Mouse (Mus musculus): Measurements from ENCODE around the gene Tmem204. TPM values are rescaled to one million over a fixed set of nuclear protein-coding genes. Genes with fewer than 3 reads are reported as not detected.
A peak's percentile ranks its signal among the peaks of the same experiment; 100 is the strongest.

Gene Tmem204
- polyA plus RNA-seq, 1 experiment from 2014 or later: 10.8 TPM

DNA sequence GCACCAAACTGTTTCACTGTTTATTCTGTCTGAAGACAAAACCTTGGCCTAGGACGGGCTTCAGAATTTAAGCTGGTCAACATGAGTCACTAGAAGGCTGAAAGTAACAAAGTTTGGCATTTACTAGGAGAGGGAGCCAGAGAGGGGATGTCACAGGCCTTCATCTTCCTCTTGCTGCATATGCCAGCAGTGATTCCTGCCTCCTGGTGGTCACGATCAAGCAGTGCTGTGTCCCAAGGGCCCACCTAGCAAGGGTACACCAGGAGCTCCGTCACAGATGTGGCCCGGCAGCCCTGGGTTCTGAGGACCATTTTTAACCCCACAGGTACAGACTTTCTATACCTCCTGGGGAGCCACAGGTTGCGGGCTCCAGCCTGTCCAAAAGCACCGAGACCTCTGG is 26.4 kb downstream of the Tmem204 start:
- peaks cover 79% of the 10 kb centered on the region for H3K36me3 ChIP-seq
- no peak overlapping the region for H3K4me3 ChIP-seq
- H3K9ac ChIP-seq: no peak overlapping the region
- H3K27me3 ChIP-seq: no peaks in the 10 kb centered on the region
- 93% methylated on average over 6 of the region's 6 CpGs for WGBS
- H3K4me1 ChIP-seq (replicated peaks): no peaks in the 10 kb centered on the region
- no peak for ATAC-seq (ENCODE audit: low FRiP score)
- no peaks in the 10 kb centered on the region for H3K9me3 ChIP-seq
- no peak overlapping the region for H3K4me2 ChIP-seq
- H3K27ac ChIP-seq: no peak overlapping the region

DNA sequence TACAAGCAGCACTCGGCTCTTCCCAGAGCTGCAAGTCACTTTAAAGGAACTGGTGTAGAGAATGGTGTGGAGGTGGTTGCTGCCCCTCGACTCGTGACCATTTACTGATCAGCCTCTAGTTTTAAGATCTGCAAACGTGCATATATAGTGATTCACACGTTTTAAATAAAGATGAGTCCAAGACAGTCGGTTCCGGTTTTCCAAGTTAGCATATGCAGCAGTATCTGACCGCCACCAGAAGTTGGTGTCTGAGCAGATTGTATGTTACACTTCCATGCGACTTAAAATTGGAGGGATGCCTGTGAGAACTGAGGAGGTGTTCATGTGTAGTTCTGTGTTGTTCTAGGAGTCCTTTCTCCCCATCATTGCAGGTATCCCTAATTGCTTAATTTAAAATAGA is 30.1 kb downstream of the Tmem204 start:
- H3K27me3 ChIP-seq: no peaks in the 10 kb centered on the region
- no peaks in the 10 kb centered on the region for H3K9me3 ChIP-seq
- no peaks in the 10 kb centered on the region for H3K4me1 ChIP-seq (replicated peaks)
- ATAC-seq (ENCODE audit: low FRiP score): no peak
- no peak overlapping the region for H3K9ac ChIP-seq
- WGBS: 89% methylated on average over 9 of the region's 9 CpGs
- no peak overlapping the region for H3K27ac ChIP-seq
- H3K4me3 ChIP-seq: no peak overlapping the region
- peaks cover 76% of the 10 kb centered on the region for H3K36me3 ChIP-seq
- no peak overlapping the region for H3K4me2 ChIP-seq

DNA sequence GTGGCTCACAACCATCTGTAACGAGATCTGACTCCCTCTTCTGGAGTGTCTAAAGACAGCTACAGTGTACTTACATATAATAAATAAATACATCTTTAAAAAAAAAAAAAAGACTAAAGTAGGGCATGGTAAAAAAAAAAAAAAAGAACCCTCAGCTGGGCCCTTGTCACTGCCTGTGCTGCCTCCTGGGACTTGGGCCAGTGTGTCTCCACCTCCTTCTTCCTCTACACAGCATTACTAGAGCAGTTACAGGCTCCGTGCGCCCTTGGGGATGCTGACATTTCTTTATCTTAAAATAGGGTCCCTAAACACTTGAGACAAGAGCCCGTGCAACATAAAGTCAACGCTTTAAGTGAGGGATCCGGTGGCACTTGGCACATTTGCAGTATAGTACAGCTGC is 36.2 kb downstream of the Tmem204 start:
- Histone ChIP-seq H3K9ac (no peak overlapping the region), H3K27ac (no peak overlapping the region), H3K9me3 (no peaks in the 10 kb centered on the region), H3K4me2 (no peak overlapping the region), H3K4me3 (no peak overlapping the region), H3K36me3 (peaks cover 69% of the 10 kb centered on the region), H3K27me3 (no peaks in the 10 kb centered on the region), H3K4me1 (replicated peaks) (no peaks in the 10 kb centered on the region)
- WGBS: 93% methylated on average over 5 of the region's 6 CpGs
- ATAC-seq (ENCODE audit: low FRiP score): no peak

DNA sequence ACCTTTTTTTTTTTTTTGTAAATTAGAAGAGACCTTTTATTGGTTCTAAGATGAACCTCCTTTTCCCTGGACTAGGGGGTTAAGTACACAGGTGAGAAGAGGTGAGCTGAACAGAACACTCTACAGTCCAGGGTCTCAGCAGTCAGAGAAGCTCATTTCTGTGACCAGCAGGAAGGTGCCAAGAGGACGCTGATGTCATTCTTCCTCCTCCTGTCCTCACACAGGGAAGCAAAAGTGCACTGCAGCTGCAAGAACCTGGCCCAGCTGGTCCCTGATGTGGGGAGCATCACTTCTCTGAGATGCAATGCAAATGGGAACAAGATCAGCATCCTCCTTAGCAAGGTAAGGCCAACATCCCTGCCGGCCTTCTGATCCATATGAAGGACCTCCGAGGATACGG is 38.1 kb downstream of the Tmem204 start:
- ATAC-seq (ENCODE audit: low FRiP score): no peak
- no peak overlapping the region for H3K4me2 ChIP-seq

DNA sequence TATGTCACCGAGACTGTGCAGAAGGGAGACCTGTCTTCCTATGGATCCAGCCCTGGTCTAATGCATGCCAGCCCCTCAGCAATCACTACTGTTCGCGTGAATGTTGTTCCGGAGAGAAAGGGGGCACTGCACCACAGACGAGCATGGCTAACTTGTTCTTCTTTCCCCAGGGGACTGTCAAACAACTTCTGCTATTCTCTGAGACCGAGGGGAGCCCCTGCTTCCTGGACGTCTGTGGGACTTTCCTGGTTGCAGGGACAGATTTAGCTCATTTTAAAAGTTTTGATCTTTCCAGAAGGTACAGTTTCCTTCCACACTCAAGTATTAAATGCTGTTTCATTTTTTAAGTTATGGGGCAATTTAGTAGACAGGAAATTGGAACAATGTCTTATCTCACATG is 38.5 kb downstream of the Tmem204 start:
- no peak for ATAC-seq (ENCODE audit: low FRiP score)
- no peaks in the 10 kb centered on the region for H3K9me3 ChIP-seq
- no peaks in the 10 kb centered on the region for H3K4me1 ChIP-seq (replicated peaks)
- no peak overlapping the region for H3K4me2 ChIP-seq
- no peaks in the 10 kb centered on the region for H3K27me3 ChIP-seq
- no peak overlapping the region for H3K27ac ChIP-seq
- H3K9ac ChIP-seq: no peak overlapping the region
- WGBS: 78% methylated on average over 7 of the region's 7 CpGs
- no peak overlapping the region for H3K4me3 ChIP-seq
- H3K36me3 ChIP-seq: peaks cover 74% of the 10 kb centered on the region

More for the DNA sequence above, 38.1 kb downstream of the Tmem204 start:
- H3K4me1 ChIP-seq (replicated peaks): no peaks in the 10 kb centered on the region
- H3K36me3 ChIP-seq: peaks cover 74% of the 10 kb centered on the region
- H3K4me3 ChIP-seq: no peak overlapping the region
- no peaks in the 10 kb centered on the region for H3K9me3 ChIP-seq
- H3K27me3 ChIP-seq: no peaks in the 10 kb centered on the region
- H3K9ac ChIP-seq: no peak overlapping the region
- H3K27ac ChIP-seq: no peak overlapping the region
- WGBS: 86% methylated on average over 4 of the region's 4 CpGs

DNA sequence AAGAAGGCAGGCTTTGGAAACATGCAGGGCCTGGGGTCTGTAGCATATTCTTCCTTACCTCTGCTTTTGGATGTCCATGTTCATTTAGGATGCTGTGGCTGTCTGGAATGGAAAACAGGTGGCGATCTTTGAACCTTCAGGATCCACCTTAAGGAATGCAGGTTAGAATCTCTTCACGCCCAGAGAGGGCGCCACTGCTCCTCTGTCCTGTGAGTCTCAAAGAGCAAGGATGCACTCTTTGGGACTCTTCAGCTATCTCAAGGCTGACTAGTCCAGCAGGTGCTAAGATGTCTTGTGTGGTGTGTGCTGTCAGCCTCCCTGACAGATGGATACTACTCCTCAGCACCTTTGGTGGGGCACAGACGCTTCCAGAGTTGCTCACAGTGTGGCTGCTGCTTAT is 47.2 kb downstream of the Tmem204 start:
- H3K4me3 ChIP-seq: no peak overlapping the region
- WGBS: 68% methylated on average over 4 of the region's 4 CpGs
- H3K36me3 ChIP-seq: peaks cover 77% of the 10 kb centered on the region
- H3K9ac ChIP-seq: peak overlapping the region; percentile 24; the same call in 1 of the 2 replicates
- ATAC-seq (ENCODE audit: low FRiP score): no peak
- no peaks in the 10 kb centered on the region for H3K9me3 ChIP-seq
- no peak overlapping the region for H3K4me2 ChIP-seq
- no peaks in the 10 kb centered on the region for H3K27me3 ChIP-seq
- no peaks in the 10 kb centered on the region for H3K4me1 ChIP-seq (replicated peaks)
- H3K27ac ChIP-seq: no peak overlapping the region

DNA sequence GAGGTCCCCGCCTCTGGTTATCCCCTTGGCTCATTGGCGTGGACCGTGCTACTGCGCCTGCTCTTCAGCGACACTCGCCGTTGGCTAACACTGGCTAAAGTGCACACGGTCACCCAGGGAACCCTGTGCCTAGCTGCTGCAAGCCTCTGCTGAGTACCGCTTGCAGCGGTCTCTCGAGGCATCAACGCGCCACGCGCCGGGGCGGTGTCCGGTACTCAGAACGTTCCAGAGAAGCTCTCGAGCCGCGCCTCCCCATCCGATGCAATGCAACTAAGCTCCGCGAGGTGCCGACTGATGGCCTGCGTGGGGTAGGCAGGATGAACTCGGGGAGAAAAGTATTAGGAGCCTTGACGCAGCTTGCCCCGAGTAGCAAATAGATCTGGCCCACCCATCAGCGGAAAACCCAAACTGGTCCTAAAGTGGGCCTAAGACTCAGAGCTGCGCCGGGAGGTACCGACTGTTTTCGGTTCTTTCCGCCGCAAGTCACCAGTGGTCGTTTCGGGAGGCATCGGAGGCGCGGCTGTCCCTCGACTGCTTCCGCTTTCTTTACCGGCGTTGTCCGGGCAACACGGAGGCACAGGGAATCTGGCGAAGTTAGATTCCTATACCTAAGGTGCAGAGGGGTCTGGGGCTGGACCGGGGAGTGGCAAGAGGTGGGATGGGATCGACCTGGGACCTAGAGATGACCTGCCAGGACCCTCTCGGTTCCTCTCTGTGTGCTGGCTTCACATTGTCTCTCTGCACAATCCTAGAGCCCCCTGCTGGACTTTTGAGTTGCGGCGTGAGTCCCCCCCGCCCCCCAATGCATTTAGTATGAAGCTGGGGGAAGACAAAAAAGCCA is 66.9 kb downstream of the Tmem204 start:
- peak overlapping the region; percentile 79 for H3K27ac ChIP-seq
- H3K4me3 ChIP-seq: peak overlapping the region; percentile 76
- H3K4me1 ChIP-seq (replicated peaks): peaks cover 43% of the 10 kb centered on the region
- H3K9ac ChIP-seq: peak overlapping the region; percentile 82
- WGBS: under 1% methylated on average over 55 of the region's 55 CpGs
- peaks cover 19% of the 10 kb centered on the region for H3K36me3 ChIP-seq
- no peaks in the 10 kb centered on the region for H3K27me3 ChIP-seq
- H3K9me3 ChIP-seq: no peaks in the 10 kb centered on the region
- peak; percentile 94 for ATAC-seq (ENCODE audit: low FRiP score)
- peak overlapping the region; percentile 96 for H3K4me2 ChIP-seq

DNA sequence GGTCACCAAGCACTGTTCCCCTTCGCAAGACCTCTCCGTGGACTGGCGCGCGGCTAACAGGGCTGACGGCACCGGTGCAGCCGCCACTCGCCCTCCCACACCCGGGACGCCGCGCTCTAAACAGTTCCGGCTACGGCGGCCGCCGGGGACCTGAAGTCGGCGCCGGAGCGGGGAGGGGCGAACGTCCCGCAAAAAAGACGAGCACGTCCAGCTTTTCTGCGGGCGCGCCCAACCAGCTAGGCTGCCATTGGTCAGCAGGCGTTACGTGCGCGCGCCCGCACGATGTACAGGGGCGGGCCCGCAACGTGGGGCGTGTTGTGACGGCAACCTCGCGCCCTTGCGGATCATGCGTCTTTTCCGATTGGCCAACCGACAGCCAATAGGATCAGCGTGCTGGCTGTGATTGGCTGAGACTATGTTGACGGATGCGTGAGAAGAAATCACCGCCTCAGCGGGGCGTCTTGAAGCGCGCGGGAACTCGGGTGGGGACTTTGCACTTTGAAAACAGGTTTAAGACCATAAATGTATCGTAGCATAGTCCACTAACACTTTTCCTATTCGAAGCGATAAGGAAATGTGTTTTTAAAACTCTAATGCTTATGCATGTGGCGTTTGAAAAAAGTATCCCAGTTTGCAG is 67.6 kb downstream of the Tmem204 start, which contains the start of the genes Cramp1l and Ift140:
TSS of gene Cramp1l (minus strand) at position 134 of the 637 bp plus-strand sequence.
TSS of gene Ift140 (plus strand) at position 431 of the 637 bp plus-strand sequence.
- peak; percentile 99 for ATAC-seq (ENCODE audit: low FRiP score)
- peak within 1 kb of the TSS; percentile 92 for H3K9ac ChIP-seq
- under 1% methylated on average over 62 of the region's 62 CpGs for WGBS

DNA sequence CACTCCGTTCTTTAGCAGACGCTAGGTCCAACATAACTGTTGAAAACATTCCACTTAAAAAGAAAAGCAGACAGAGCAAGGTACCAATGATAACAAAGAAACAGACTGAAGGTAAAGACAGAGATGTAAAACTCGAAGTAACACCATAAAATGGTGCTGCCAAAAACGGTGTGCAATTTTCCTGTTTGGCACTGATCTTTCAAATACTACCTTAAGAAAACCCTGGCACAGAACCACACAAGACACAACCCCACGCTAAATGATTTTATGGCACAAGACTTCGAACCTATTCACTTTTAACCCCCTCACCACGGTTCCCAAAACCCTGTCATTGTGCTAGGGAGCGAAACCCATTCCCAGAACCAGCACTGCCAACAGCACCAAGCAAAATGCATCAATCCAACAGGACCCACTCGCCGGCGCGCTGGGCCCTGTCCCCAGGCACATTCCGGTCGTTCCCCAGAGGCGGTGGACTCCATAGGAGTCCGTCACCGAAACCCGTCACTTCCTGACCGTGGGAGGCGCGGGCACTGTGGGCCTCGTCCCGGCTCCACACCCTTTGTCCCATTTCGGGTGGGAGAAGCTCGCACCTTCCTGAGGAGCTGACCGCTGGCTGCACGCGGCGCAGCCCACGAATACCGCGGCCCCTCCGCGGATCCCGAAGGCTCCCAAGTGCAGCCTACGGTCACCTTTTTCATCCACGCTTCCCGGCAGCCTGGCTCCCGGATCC is 68.4 kb downstream of the Tmem204 start:
- no peaks in the 10 kb centered on the region for H3K9me3 ChIP-seq
- under 1% methylated on average over 37 of the region's 39 CpGs for WGBS
- H3K36me3 ChIP-seq: peaks cover 26% of the 10 kb centered on the region
- peaks cover 47% of the 10 kb centered on the region for H3K4me1 ChIP-seq (replicated peaks)
- H3K4me2 ChIP-seq: peak overlapping the region; percentile 99
- H3K4me3 ChIP-seq: peak overlapping the region; percentile 76
- no peaks in the 10 kb centered on the region for H3K27me3 ChIP-seq
- no peak; the same call in 1 of the 2 replicates for ATAC-seq (ENCODE audit: low FRiP score)
- peak overlapping the region; percentile 92 for H3K9ac ChIP-seq
- peak overlapping the region; percentile 86 for H3K27ac ChIP-seq

More for the DNA sequence above, 67.6 kb downstream of the Tmem204 start, which contains the start of the genes Cramp1l and Ift140:
- no peaks in the 10 kb centered on the region for H3K27me3 ChIP-seq
- H3K36me3 ChIP-seq: peaks cover 26% of the 10 kb centered on the region
- H3K4me3 ChIP-seq: peak within 1 kb of the TSS; percentile 76
- H3K4me2 ChIP-seq: peak within 1 kb of the TSS; percentile 99
- H3K4me1 ChIP-seq (replicated peaks): peaks cover 47% of the 10 kb centered on the region
- H3K27ac ChIP-seq: peak within 1 kb of the TSS; percentile 86
- H3K9me3 ChIP-seq: no peaks in the 10 kb centered on the region

DNA sequence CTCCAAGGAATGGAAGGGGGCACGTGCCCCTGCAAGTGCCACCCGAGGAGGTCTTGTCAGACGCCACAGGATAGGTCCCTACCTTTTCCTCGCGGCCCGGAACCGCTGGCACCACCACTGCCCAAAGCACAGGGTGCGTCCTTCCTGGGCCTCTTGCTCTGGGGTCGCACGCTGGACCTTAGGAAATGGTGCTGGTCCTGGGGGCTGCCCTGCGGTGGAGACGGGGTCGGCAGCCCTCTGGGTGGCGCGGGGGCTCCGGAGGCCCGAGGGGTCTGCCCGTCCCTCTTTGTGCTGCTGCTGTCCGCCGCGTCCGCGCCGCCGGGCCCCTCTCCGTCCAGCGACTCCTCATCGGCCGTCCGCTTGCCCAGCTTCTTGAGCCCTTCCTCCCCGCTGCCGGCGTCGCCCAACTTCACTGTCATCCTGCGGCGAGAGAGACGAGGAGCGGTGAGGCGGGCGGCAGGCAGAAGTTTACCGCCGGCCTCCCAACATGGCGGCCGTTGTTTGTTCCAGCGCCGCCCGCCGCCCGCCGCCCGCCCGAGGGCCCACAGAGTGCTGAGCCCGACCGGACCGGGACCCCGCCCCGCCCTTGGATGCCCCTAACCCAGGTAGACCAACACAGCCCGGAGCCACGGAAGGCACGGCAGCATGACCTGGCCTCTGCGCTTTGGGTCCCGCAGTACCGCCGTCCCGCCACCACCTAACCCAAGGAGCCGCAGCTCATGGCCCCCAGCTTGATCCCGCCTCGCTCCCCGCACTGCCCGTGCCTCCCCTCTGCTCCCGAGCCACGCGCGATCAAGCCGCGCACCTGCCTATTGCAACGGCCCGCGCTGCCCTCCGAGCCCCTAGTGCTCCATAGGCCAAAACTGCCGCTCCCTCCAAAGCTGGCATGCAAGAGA is 69.5 kb downstream of the Tmem204 start:
- Histone ChIP-seq H3K9me3 (no peaks in the 10 kb centered on the region), H3K4me3 (peak overlapping the region; percentile 76), H3K4me2 (peak overlapping the region; percentile 99), H3K9ac (peak overlapping the region; percentile 92), H3K4me1 (replicated peaks) (peaks cover 47% of the 10 kb centered on the region), H3K27ac (peak overlapping the region; percentile 82), H3K36me3 (peaks cover 30% of the 10 kb centered on the region), H3K27me3 (no peaks in the 10 kb centered on the region)
- WGBS: under 1% methylated on average over 81 of the region's 81 CpGs
- no peak for ATAC-seq (ENCODE audit: low FRiP score)
